Mouse (Mus musculus): ENCODE data around the gene Coq6. TPM values are rescaled to one million over a fixed set of nuclear protein-coding genes. Genes with fewer than 3 reads are reported as not detected.

Coq6 gene
- polyA plus RNA-seq, 2 experiments: 22.0 to 22.5 TPM

DNA sequence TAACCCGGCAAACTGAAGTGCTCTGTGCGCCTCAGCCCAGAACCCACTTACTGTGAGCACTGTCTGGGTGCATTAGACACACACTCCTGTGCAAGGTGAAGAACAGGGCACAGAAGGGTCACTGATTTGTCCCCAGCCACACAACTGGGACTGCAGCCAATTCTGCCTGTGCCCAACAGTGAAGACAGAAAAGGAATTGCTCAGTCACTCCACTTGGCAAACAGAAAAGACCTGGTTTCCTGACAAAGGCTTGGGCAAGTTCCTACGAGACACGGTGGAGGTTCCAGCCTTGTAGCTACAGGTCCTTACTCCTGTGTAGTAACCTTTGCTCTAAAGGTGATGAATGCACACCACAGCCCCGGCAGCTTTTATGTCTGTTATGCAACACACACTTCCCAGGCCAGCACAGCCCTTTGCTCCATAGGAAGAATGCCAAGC is 23.2 kb downstream of the Coq6 start:
- Histone ChIP-seq H3K36me3 (replicated peaks; ENCODE audit: control insufficient read depth, insufficient read depth, low read depth) (no peaks in the 10 kb centered on the region), H3K4me1 (replicated peaks; ENCODE audit: control insufficient read depth in 2 of 2, insufficient read depth in 2 of 2, low read length in 1 of 2) (peaks cover 0 to 23% of the 10 kb centered on the region in 2 experiments), H3K4me2 (ENCODE audit: low read depth) (no peak overlapping the region), H3K4me3 (ENCODE audit: insufficient read depth in 1 of 2, low read depth in 2 of 2, low read length in 2 of 2) (no peak overlapping the region), H3K27ac (no peak overlapping the region; the same call in 1 of the 2 replicates), H3K9me3 (ENCODE audit: control insufficient read depth, low read length) (no peaks in the 10 kb centered on the region), H3K27me3 (ENCODE audit: control insufficient read depth, insufficient read depth, low read length) (no peaks in the 10 kb centered on the region), H3K9ac (replicated peaks) (no peak overlapping the region)
- DNase-seq (ENCODE audit: low read depth in 3 of 3, low spot score in 3 of 3) (no peak), ATAC-seq (ENCODE audit: insufficient read depth) (peak; percentile 48; the same call in 1 of the 2 replicates)
- WGBS (ENCODE audit: insufficient replicate concordance): 71% methylated on average over 5 of the region's 5 CpGs
- no peak for TF ChIP-seq CTCF (IDR thresholded peaks at IDR 0.05; ENCODE audit: low read depth)
- TF ChIP-seq EP300 (IDR thresholded peaks at IDR 0.05; ENCODE audit: low read depth): no peak

DNA sequence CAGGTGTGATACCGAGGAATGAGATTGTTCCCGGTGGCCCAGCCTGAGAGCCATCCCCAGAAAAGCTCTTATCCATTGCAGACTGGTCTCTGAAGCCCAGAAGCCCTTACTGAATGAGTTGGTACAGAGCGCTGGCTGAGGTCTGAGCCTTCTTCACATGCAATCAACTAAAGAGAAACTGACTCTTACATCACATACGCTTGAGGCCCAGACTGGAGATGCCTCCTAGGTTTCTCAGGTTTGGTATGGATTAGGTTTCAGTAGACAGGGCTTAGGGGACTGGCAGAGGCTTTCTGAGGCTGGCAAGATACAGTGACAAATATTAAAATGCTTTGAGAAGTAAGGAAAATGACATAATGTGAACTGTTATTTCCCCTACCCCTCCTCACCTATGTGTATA is 24.0 kb downstream of the Coq6 start:
- H3K4me2 ChIP-seq (ENCODE audit: low read depth): no peak overlapping the region
- H3K36me3 ChIP-seq (replicated peaks; ENCODE audit: control insufficient read depth, insufficient read depth, low read depth): no peaks in the 10 kb centered on the region
- no peak overlapping the region for H3K9ac ChIP-seq (replicated peaks)
- no peaks in the 10 kb centered on the region for H3K27me3 ChIP-seq (ENCODE audit: control insufficient read depth, insufficient read depth, low read length)
- no peak overlapping the region for H3K27ac ChIP-seq
- ATAC-seq (ENCODE audit: insufficient read depth) (no peak), DNase-seq (ENCODE audit: low read depth in 3 of 3, low spot score in 3 of 3) (no peak)
- peaks cover 0 to 23% of the 10 kb centered on the region in 2 experiments for H3K4me1 ChIP-seq (replicated peaks; ENCODE audit: control insufficient read depth in 2 of 2, insufficient read depth in 2 of 2, low read length in 1 of 2)
- WGBS (ENCODE audit: insufficient replicate concordance): 82% methylated on average over 4 of the region's 4 CpGs
- H3K9me3 ChIP-seq (ENCODE audit: control insufficient read depth, low read length): no peaks in the 10 kb centered on the region
- TF ChIP-seq CTCF (IDR thresholded peaks at IDR 0.05; ENCODE audit: low read depth): no peak
- no peak for TF ChIP-seq EP300 (IDR thresholded peaks at IDR 0.05; ENCODE audit: low read depth)
- H3K4me3 ChIP-seq (ENCODE audit: insufficient read depth in 1 of 2, low read depth in 2 of 2, low read length in 2 of 2): no peak overlapping the region

DNA sequence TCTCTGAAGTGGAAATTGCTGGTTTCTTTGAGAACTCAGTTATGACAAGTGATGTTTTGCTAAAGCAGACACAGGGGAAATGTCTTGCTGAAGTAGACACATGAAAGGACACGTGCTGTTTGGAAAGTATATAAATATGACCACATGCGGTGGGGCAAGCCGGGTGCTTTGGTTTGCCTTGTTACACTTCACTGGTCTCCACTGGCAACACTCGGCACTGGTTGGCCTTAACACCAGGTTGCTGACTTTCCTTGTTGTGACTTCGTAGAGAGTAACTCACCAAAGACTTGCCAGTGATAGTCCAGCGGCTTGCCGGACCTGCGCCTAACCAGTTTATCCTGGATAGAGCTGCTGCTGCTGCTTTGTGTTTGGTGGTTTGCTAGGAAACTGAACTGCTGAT is 26.6 kb downstream of the Coq6 start:
- Histone ChIP-seq H3K36me3 (replicated peaks; ENCODE audit: control insufficient read depth, insufficient read depth, low read depth) (no peaks in the 10 kb centered on the region), H3K4me1 (replicated peaks; ENCODE audit: control insufficient read depth in 2 of 2, insufficient read depth in 2 of 2, low read length in 1 of 2) (peaks cover 0 to 22% of the 10 kb centered on the region in 2 experiments), H3K9me3 (ENCODE audit: control insufficient read depth, low read length) (no peaks in the 10 kb centered on the region), H3K9ac (replicated peaks) (no peak overlapping the region), H3K27ac (no peak overlapping the region), H3K4me2 (ENCODE audit: low read depth) (no peak overlapping the region), H3K4me3 (ENCODE audit: insufficient read depth in 1 of 2, low read depth in 2 of 2, low read length in 2 of 2) (no peak overlapping the region), H3K27me3 (ENCODE audit: control insufficient read depth, insufficient read depth, low read length) (no peaks in the 10 kb centered on the region)
- TF ChIP-seq EP300 (IDR thresholded peaks at IDR 0.05; ENCODE audit: low read depth) (no peak), CTCF (IDR thresholded peaks at IDR 0.05; ENCODE audit: low read depth) (no peak)
- DNase-seq (ENCODE audit: low read depth in 3 of 3, low spot score in 3 of 3): no peak
- ATAC-seq (ENCODE audit: insufficient read depth): no peak
- WGBS (ENCODE audit: insufficient replicate concordance): 82% methylated on average over 8 of the region's 8 CpGs

DNA sequence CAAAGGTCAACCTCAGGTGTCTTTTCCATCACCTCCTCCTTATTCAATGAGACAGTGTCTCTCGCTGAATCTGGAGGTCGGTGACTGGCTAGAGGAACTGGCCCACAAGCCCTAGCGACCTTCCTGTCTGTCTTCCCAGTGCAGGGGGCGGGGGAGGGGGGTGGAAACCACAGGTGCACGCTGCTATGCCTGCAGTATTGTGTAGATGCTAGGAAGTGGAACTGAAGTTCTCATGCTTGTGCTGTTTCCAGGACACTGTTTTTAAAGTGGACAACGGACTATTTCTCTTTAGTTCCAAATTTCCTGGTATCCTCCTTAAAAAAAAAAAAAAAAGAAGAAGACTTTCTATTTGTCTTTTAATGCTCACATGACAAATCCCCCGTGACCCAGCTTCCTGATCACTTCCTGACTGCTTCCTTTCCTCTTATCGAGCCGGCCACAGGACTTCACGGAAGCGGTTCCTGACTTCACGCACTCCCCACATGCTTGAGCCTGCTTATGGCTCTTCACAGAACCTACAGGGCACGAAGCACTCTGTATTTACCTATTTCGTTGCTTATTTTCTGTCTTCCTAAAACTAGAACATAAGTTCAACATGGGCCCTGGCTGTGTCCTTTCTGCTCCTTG is 27.4 kb downstream of the Coq6 start:
- Histone ChIP-seq H3K9ac (replicated peaks) (no peak overlapping the region), H3K9me3 (ENCODE audit: control insufficient read depth, low read length) (no peaks in the 10 kb centered on the region), H3K27ac (no peak overlapping the region), H3K4me1 (replicated peaks; ENCODE audit: control insufficient read depth in 2 of 2, insufficient read depth in 2 of 2, low read length in 1 of 2) (peaks cover 0 to 20% of the 10 kb centered on the region in 2 experiments), H3K4me3 (ENCODE audit: insufficient read depth in 1 of 2, low read depth in 2 of 2, low read length in 2 of 2) (no peak overlapping the region), H3K36me3 (replicated peaks; ENCODE audit: control insufficient read depth, insufficient read depth, low read depth) (no peaks in the 10 kb centered on the region), H3K27me3 (ENCODE audit: control insufficient read depth, insufficient read depth, low read length) (no peaks in the 10 kb centered on the region), H3K4me2 (ENCODE audit: low read depth) (no peak overlapping the region)
- no peak for ATAC-seq (ENCODE audit: insufficient read depth)
- TF ChIP-seq EP300 (IDR thresholded peaks at IDR 0.05; ENCODE audit: low read depth) (no peak), CTCF (IDR thresholded peaks at IDR 0.05; ENCODE audit: low read depth) (no peak)
- DNase-seq (ENCODE audit: low read depth in 3 of 3, low spot score in 3 of 3): no peak
- WGBS (ENCODE audit: insufficient replicate concordance): 19% methylated on average over 14 of the region's 14 CpGs

DNA sequence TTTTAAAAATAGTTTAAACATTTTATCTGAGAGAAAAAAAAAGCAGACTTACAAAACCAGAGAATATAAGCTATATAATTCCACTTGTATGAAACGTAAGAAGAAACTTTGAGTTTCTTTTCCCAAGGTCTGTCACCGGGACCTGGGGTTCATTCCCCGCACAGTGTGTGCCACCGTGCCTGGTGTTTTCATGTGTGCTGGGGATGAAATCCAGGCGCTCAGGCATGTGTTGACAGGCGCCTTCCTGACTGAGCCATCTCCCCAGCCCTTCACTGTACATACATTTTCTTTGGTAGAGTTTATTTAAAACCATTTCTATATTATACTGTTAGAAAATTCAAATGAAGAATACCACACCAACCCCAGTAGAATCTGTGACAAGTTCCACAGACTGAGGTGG is 28.9 kb downstream of the Coq6 start:
- Histone ChIP-seq H3K27me3 (ENCODE audit: control insufficient read depth, insufficient read depth, low read length) (no peaks in the 10 kb centered on the region), H3K9ac (replicated peaks) (no peak overlapping the region), H3K4me3 (ENCODE audit: insufficient read depth in 1 of 2, low read depth in 2 of 2, low read length in 2 of 2) (no peak overlapping the region), H3K27ac (no peak overlapping the region), H3K9me3 (ENCODE audit: control insufficient read depth, low read length) (no peaks in the 10 kb centered on the region), H3K36me3 (replicated peaks; ENCODE audit: control insufficient read depth, insufficient read depth, low read depth) (no peaks in the 10 kb centered on the region), H3K4me1 (replicated peaks; ENCODE audit: control insufficient read depth in 2 of 2, insufficient read depth in 2 of 2, low read length in 1 of 2) (peaks cover 0 to 11% of the 10 kb centered on the region in 2 experiments; a peak in 2 of 4 replicates), H3K4me2 (ENCODE audit: low read depth) (no peak overlapping the region)
- no peak for DNase-seq (ENCODE audit: low read depth in 3 of 3, low spot score in 3 of 3)
- TF ChIP-seq CTCF (IDR thresholded peaks at IDR 0.05; ENCODE audit: low read depth) (no peak), EP300 (IDR thresholded peaks at IDR 0.05; ENCODE audit: low read depth) (no peak)
- ATAC-seq (ENCODE audit: insufficient read depth): no peak
- 78% methylated on average over 6 of the region's 6 CpGs for WGBS (ENCODE audit: insufficient replicate concordance)

All from liver, embryonic 14.5 days (tissue).